Mouse (Mus musculus): ENCODE measurements around the gene Phlpp2.

Gene Phlpp2

GRCm38 (mm10) chr8:109962896-109963295 lies 94.6 kb downstream of the Phlpp2 start:
- no peak for DNase-seq (ENCODE audit: low spot score)

DNA sequence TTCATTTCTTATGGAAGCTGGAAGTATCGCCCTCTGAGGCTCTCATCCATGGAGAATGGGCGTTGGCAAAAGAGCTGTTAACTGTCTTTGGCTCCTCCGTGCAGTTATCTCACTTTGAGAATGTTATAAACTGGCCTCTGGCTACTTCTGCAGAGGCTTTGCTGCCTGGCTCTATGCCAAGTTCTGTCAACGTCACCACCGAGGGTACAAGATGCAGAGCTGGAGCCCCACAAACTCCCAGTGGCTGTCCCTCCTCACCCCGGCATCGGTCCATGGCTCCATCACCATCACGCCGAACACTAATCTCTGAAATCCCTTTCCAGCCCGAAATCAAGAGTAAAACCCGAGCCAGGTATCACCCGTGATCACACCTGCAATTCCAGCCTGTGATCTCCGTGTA lies 95.1 kb downstream of the Phlpp2 start:
- DNase-seq (ENCODE audit: low spot score) = no peak

DNA sequence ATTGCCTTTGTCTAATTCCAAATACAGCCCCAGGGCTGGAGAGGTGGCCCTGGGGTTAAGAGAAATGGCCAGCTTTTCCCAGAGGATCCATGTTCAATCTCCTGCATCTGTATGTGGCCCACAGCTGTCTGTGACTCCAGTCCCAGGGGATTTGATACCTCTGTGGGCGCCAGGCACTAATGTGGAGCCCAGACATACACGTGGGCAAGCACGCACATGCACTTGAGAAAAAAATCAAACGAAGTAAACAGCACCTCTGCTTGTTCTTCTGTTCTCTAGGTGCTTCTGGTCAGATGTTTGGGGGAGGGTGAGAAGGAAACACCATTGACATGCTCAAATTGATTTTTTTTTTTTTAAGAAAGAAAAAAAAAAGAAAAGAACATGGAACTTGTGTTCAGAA lies 95.8 kb downstream of the Phlpp2 start:
- DNase-seq (ENCODE audit: low spot score) = no peak

DNA sequence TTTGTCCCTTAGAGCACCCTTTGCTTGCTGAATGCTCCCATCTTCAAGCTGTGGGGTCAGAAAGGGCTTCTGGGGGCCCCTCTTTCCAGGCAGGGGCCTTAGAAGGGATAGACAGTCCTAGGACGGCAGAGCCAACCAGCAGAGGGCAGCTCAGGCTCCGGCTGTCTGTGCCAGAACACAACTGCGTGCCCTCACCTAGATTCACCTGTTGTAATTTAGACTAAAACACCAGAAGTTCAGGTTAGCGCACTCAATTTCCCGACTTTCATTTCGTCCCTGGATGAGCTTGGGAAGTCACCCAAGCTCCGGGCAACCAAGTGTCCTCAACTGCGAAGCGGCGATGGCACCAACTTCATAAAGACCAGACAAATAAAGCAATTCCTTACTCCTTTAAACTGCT lies 100.5 kb downstream of the Phlpp2 start:
- no peak for DNase-seq (ENCODE audit: low spot score)

DNA sequence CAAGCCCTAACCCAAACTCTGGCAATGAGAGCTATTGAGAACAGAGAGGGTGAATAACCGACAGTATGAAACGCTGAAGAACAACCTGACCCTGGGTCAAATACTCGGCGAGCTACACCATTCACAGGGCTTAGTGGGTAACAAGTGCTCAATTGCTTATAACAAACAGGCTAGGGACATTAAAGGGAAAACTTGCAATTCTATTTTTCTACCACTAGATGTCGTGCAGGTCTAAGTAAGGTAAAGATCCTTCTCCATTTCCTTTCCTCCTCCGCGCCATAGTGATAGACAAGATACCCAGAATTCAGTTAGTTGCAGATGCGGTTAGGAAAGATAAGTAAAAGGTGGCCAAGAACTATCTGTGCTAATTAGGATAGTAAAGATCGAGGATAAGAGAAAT lies 102.0 kb downstream of the Phlpp2 start:
- peak; percentile 71 for DNase-seq (ENCODE audit: low spot score)

DNA sequence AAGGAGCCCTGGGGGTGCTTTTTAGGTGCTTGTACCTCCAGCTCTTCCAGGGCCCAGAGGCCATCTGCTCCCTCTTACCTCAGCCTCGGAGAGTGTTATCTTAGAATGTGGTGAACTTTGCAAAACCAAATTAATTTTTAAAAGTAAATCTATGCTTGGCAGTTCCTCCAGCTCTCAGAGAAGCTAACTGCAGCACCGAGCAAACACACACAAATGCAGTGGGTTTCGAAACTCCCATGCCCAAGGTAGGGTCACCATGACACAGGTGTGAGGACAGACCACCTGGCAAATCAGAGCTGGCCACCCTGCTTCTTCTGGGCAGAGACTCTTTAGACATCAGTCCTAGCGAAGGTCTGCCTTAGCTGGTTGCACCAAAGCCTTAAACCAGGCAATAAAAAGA lies 104.6 kb downstream of the Phlpp2 start:
- no peak for DNase-seq (ENCODE audit: low spot score)

GRCm38 (mm10) chr8:109979339-109979738 lies 111.0 kb downstream of the Phlpp2 start:
- no peak for DNase-seq (ENCODE audit: low spot score)

DNA sequence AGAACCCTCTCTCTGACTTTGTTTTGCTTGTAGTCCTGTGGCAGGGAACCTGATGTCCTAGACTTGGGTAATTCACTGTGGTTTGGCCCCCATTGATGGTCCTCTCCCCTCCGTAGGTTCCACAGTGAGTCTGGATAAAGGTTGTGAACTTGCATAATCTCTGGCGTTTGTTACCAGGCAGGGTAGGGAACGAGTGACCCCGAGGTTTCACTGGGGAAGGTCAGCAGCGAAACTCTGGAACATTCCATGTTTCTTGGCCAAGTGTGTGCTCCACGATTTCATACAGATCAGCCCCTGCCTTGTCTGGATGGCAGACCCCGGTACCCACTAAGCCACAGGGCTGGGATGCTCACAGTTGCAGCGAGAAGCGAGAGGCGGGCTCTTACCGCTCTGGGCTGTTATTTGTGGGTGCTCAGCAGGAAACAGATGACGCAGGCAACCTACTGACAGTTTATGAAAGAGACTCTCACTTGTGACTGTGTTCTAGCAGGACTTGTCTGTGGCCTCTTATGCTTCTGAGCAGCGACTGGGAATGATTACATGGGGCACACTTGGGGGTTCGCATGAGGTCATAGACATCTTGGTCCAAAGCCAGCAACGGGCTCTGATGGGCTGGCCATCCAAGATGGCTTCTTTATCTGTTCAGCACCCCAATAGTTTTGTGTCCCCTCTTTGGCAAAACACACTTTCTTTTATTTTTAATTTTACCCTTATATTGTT lies 114.2 kb downstream of the Phlpp2 start:
- DNase-seq (ENCODE audit: low spot score) = no peak

GRCm38 (mm10) chr8:109983944-109984343 lies 115.6 kb downstream of the Phlpp2 start:
- no peak for DNase-seq (ENCODE audit: low spot score)

GRCm38 (mm10) chr8:109986384-109986783 lies 118.0 kb downstream of the Phlpp2 start:
- no peak for DNase-seq (ENCODE audit: low spot score)

GRCm38 (mm10) chr8:109987776-109988175 lies 119.4 kb downstream of the Phlpp2 start:
- no peak for DNase-seq (ENCODE audit: low spot score)

DNA sequence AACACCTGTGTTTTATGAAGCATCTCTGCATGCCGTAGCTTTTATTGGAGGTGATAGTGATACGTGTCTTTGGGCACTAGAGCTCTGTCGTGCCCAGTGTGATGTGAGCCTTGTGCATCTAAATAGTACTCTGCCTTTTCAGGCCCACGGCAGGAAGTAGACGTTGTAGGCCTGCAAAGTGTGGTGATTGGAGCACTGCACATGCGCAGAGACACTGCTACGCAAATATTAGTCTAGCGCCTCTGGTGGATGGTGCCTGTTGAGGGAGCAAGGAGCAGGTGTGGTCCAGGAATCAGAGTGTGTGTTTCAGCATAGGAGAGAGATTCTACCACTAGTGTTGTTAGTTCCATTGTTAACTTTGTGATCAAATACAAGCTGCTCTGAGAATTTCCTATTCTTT lies 120.8 kb downstream of the Phlpp2 start:
- no peak for DNase-seq (ENCODE audit: low spot score)

DNA sequence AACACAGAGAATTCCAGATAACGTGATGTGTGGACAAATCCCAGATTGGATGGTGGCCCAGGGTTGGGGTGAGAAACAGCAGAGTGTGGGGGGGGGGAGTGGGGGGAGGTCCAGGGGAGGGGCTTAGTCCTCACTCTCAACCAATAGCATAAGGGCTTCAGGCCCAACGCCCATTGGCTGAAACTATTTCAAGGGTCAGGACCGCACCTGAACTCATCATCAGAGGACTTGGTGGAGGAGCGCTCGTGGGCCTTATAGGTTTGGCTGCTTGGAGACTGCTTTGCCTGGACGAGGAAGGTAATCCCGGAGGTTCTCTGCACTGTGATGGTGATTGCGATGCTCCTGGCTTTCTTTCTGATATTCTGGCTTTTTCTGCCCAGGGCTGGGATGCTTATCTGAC lies 121.9 kb downstream of the Phlpp2 start, which contains the start of gene Tat:
TSS of gene Tat (plus strand) at position 214 of the 400 bp plus-strand sequence.
- DNase-seq (ENCODE audit: low spot score) = no peak

GRCm38 (mm10) chr8:109992166-109992565 lies 123.8 kb downstream of the Phlpp2 start:
- no peak for DNase-seq (ENCODE audit: low spot score)

DNA sequence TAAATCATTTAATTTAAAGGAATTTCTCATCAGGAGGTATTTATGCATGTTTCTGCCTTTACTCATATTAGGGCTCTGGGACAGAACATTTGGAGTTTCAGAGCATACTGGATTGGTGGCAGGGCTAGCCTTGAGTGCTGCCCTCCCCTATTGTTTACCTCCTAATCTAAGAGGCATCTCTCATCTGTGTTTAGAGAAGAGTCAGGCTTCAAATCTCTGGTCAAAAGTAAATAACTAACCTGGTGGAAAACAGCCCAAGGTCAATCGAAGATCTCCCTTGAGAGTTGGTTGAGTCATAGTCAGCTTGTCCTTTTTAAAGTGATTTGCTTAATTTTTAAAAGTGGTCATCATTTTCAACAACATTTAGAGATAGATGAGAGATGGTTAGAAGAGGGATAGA lies 124.6 kb downstream of the Phlpp2 start:
- DNase-seq (ENCODE audit: low spot score) = no peak
